Mouse (Mus musculus): ENCODE data around the gene Cldn5. TPM values are rescaled to one million over a fixed set of nuclear protein-coding genes. Genes with fewer than 3 reads are reported as not detected.

Gene Cldn5
- polyA plus RNA-seq, 1 experiment from 2014 or later = 68.2 TPM

- no peaks in the 10 kb centered on the region for H3K36me3 ChIP-seq
- H3K9ac ChIP-seq (replicated peaks) = no peak overlapping the region
- WGBS = 83% methylated on average over 4 of the region's 4 CpGs
- no peaks in the 10 kb centered on the region for H3K4me1 ChIP-seq (replicated peaks)
- no peaks in the 10 kb centered on the region for H3K27me3 ChIP-seq
- no peaks in the 10 kb centered on the region for H3K9me3 ChIP-seq
- H3K27ac ChIP-seq = no peak overlapping the region
- no peak overlapping the region for H3K4me2 ChIP-seq (replicated peaks)
- H3K4me3 ChIP-seq (replicated peaks) = no peak overlapping the region
- no peak for ATAC-seq
Observed at GRCm38 (mm10) chr16:18766390-18766789, 10.3 kb upstream of the Cldn5 start.

- H3K4me1 ChIP-seq (replicated peaks) = peaks cover 5% of the 10 kb centered on the region; the same call in 1 of the 2 replicates
- no peak overlapping the region for H3K27ac ChIP-seq
- 67% methylated on average over 1 of the region's 1 CpGs for WGBS
- H3K27me3 ChIP-seq = no peaks in the 10 kb centered on the region
- H3K4me2 ChIP-seq (replicated peaks) = no peak overlapping the region
- no peak for ATAC-seq
- H3K9ac ChIP-seq (replicated peaks) = no peak overlapping the region
- no peaks in the 10 kb centered on the region for H3K9me3 ChIP-seq
- H3K36me3 ChIP-seq = no peaks in the 10 kb centered on the region
- H3K4me3 ChIP-seq (replicated peaks) = no peak overlapping the region
Observed at GRCm38 (mm10) chr16:18769501-18769900, 7.1 kb upstream of the Cldn5 start.

GRCm38 (mm10) chr16:18773936-18774335 is 2.7 kb upstream of the Cldn5 start:
- Histone ChIP-seq H3K4me3 (replicated peaks) (no peak overlapping the region), H3K4me1 (replicated peaks) (peaks cover 24% of the 10 kb centered on the region), H3K27me3 (peaks cover 43% of the 10 kb centered on the region), H3K9me3 (no peaks in the 10 kb centered on the region), H3K27ac (no peak overlapping the region), H3K36me3 (no peaks in the 10 kb centered on the region), H3K4me2 (replicated peaks) (no peak overlapping the region), H3K9ac (replicated peaks) (no peak overlapping the region)
- no peak for ATAC-seq
- WGBS = 17% methylated on average over 2 of the region's 2 CpGs

GRCm38 (mm10) chr16:18775621-18776555 is 759 bp upstream of the Cldn5 start:
- peaks cover 24% of the 10 kb centered on the region for H3K4me1 ChIP-seq (replicated peaks)
- no peaks in the 10 kb centered on the region for H3K36me3 ChIP-seq
- H3K4me2 ChIP-seq (replicated peaks) = peak overlapping the region; percentile 64
- H3K9me3 ChIP-seq = no peaks in the 10 kb centered on the region
- peaks cover 47% of the 10 kb centered on the region for H3K27me3 ChIP-seq
- H3K4me3 ChIP-seq (replicated peaks) = peak overlapping the region; percentile 45; the same call in 1 of the 2 replicates
- H3K9ac ChIP-seq (replicated peaks) = no peak overlapping the region
- no peak for ATAC-seq
- no peak overlapping the region for H3K27ac ChIP-seq
- WGBS = 23% methylated on average over 18 of the region's 18 CpGs

GRCm38 (mm10) chr16:18777101-18778080 is 744 bp downstream of the Cldn5 start:
- Histone ChIP-seq H3K4me3 (replicated peaks) (peak overlapping the region; percentile 45), H3K4me2 (replicated peaks) (peak overlapping the region; percentile 64), H3K36me3 (peaks cover 4% of the 10 kb centered on the region), H3K9ac (replicated peaks) (peak overlapping the region; percentile 34), H3K4me1 (replicated peaks) (peaks cover 24% of the 10 kb centered on the region), H3K27ac (no peak overlapping the region), H3K27me3 (peaks cover 47% of the 10 kb centered on the region), H3K9me3 (no peaks in the 10 kb centered on the region)
- peak; percentile 78 for ATAC-seq
- WGBS = 3% methylated on average over 80 of the region's 80 CpGs

- Histone ChIP-seq H3K4me3 (replicated peaks) (peak overlapping the region; percentile 45), H3K27ac (no peak overlapping the region), H3K9ac (replicated peaks) (0 out of 2 replicates have a peak overlapping the region, but pooled peaks have one; percentile 6), H3K36me3 (peaks cover 7% of the 10 kb centered on the region), H3K27me3 (peaks cover 47% of the 10 kb centered on the region), H3K9me3 (no peaks in the 10 kb centered on the region), H3K4me2 (replicated peaks) (no peak overlapping the region), H3K4me1 (replicated peaks) (peaks cover 24% of the 10 kb centered on the region)
- WGBS = 54% methylated on average over 2 of the region's 2 CpGs
- ATAC-seq = no peak
Observed at GRCm38 (mm10) chr16:18778461-18778860, 1.8 kb downstream of the Cldn5 start.

- Histone ChIP-seq H3K36me3 (peaks cover 12% of the 10 kb centered on the region), H3K27ac (no peak overlapping the region), H3K4me3 (replicated peaks) (no peak overlapping the region), H3K4me2 (replicated peaks) (no peak overlapping the region), H3K9me3 (no peaks in the 10 kb centered on the region), H3K27me3 (peaks cover 26% of the 10 kb centered on the region), H3K4me1 (replicated peaks) (peaks cover 13% of the 10 kb centered on the region), H3K9ac (replicated peaks) (no peak overlapping the region)
- ATAC-seq = no peak
- WGBS = 92% methylated on average over 10 of the region's 10 CpGs
Observed at GRCm38 (mm10) chr16:18781810-18782209, 5.2 kb downstream of the Cldn5 start.

- 94% methylated on average over 7 of the region's 7 CpGs for WGBS
- Histone ChIP-seq H3K4me2 (replicated peaks) (no peak overlapping the region), H3K27ac (no peak overlapping the region), H3K9ac (replicated peaks) (no peak overlapping the region), H3K27me3 (no peaks in the 10 kb centered on the region; the same call in 1 of the 2 replicates), H3K9me3 (no peaks in the 10 kb centered on the region), H3K4me3 (replicated peaks) (no peak overlapping the region), H3K4me1 (replicated peaks) (no peaks in the 10 kb centered on the region), H3K36me3 (peaks cover 23% of the 10 kb centered on the region)
- ATAC-seq = no peak
Observed at GRCm38 (mm10) chr16:18785025-18785424, 8.4 kb downstream of the Cldn5 start.

- Histone ChIP-seq H3K9me3 (no peaks in the 10 kb centered on the region), H3K4me2 (replicated peaks) (no peak overlapping the region), H3K4me3 (replicated peaks) (no peak overlapping the region), H3K9ac (replicated peaks) (no peak overlapping the region), H3K27me3 (no peaks in the 10 kb centered on the region), H3K27ac (no peak overlapping the region), H3K36me3 (peaks cover 26% of the 10 kb centered on the region), H3K4me1 (replicated peaks) (no peaks in the 10 kb centered on the region)
- no peak for ATAC-seq
- WGBS = 73% methylated on average over 1 of the region's 1 CpGs
Observed at GRCm38 (mm10) chr16:18785485-18785884, 8.8 kb downstream of the Cldn5 start.

GRCm38 (mm10) chr16:18786652-18787051 is 10.0 kb downstream of the Cldn5 start:
- WGBS = 95% methylated on average over 10 of the region's 10 CpGs
- H3K36me3 ChIP-seq = peaks cover 29% of the 10 kb centered on the region

GRCm38 (mm10) chr16:18788627-18789406 is 12.2 kb downstream of the Cldn5 start:
- WGBS = 94% methylated on average over 10 of the region's 10 CpGs
- no peak for ATAC-seq
- H3K27ac ChIP-seq = no peak overlapping the region
- H3K9ac ChIP-seq (replicated peaks) = no peak overlapping the region
- peaks cover 22% of the 10 kb centered on the region for H3K36me3 ChIP-seq
- no peaks in the 10 kb centered on the region for H3K9me3 ChIP-seq
- no peak overlapping the region for H3K4me3 ChIP-seq (replicated peaks)
- H3K4me1 ChIP-seq (replicated peaks) = no peaks in the 10 kb centered on the region
- H3K27me3 ChIP-seq = no peaks in the 10 kb centered on the region
- H3K4me2 ChIP-seq (replicated peaks) = no peak overlapping the region

More at GRCm38 (mm10) chr16:18786652-18787051, 10.0 kb downstream of the Cldn5 start:
- Histone ChIP-seq H3K27me3 (no peaks in the 10 kb centered on the region), H3K9ac (replicated peaks) (no peak overlapping the region), H3K4me1 (replicated peaks) (no peaks in the 10 kb centered on the region), H3K4me3 (replicated peaks) (no peak overlapping the region), H3K4me2 (replicated peaks) (no peak overlapping the region), H3K9me3 (no peaks in the 10 kb centered on the region), H3K27ac (no peak overlapping the region)
- ATAC-seq = no peak

Measured in midbrain, embryonic 13.5 days (tissue).